Mouse (Mus musculus): ENCODE measurements around the gene Tlr4. TPM values are rescaled to one million over a fixed set of nuclear protein-coding genes. Genes with fewer than 3 reads are reported as not detected.
A peak's percentile ranks its signal among the peaks of the same experiment; 100 is the strongest.

The Tlr4 gene
- polyA plus RNA-seq, 1 experiment: 0.04 TPM

GRCm38 (mm10) chr4:66821764-66822163 lies 5.6 kb upstream of the Tlr4 start:
- no peaks in the 10 kb centered on the region for H3K4me1 ChIP-seq (ENCODE audit: control insufficient read depth, insufficient read depth, insufficient read length, low read length)
- H3K4me3 ChIP-seq (ENCODE audit: low read depth, low read length): no peak overlapping the region
- no peaks in the 10 kb centered on the region for H3K27me3 ChIP-seq (ENCODE audit: control insufficient read depth, insufficient read depth, low read length)
- H3K27ac ChIP-seq (ENCODE audit: insufficient read depth, low read depth, low read length): no peak overlapping the region
- H3K36me3 ChIP-seq (ENCODE audit: control insufficient read depth, insufficient read depth, low read length): no peaks in the 10 kb centered on the region
- WGBS: 79% methylated on average over 3 of the region's 3 CpGs
- no peak for TF ChIP-seq POLR2A (IDR thresholded peaks at IDR 0.05; ENCODE audit: low read depth, low read length)

GRCm38 (mm10) chr4:66828163-66828668 lies 832 bp downstream of the Tlr4 start:
- H3K4me1 ChIP-seq (ENCODE audit: control insufficient read depth, insufficient read depth, insufficient read length, low read length): no peaks in the 10 kb centered on the region
- H3K4me3 ChIP-seq (ENCODE audit: low read depth, low read length): peak overlapping the region; percentile 6; the same call in 1 of the 2 replicates
- H3K27me3 ChIP-seq (ENCODE audit: control insufficient read depth, insufficient read depth, low read length): no peaks in the 10 kb centered on the region
- WGBS: 28% methylated on average over 6 of the region's 6 CpGs
- no peak for TF ChIP-seq POLR2A (IDR thresholded peaks at IDR 0.05; ENCODE audit: low read depth, low read length)
- no peak for TF ChIP-seq CTCF (IDR thresholded peaks at IDR 0.05; ENCODE audit: extremely low read depth, insufficient read length, insufficient replicate concordance, low read depth, low read length)
- H3K36me3 ChIP-seq (ENCODE audit: control insufficient read depth, insufficient read depth, low read length): no peaks in the 10 kb centered on the region
- H3K27ac ChIP-seq (ENCODE audit: insufficient read depth, low read depth, low read length): peak overlapping the region; percentile 67

GRCm38 (mm10) chr4:66828686-66829085 lies 1.3 kb downstream of the Tlr4 start:
- 5% methylated on average over 5 of the region's 5 CpGs for WGBS
- Histone ChIP-seq H3K27ac (ENCODE audit: insufficient read depth, low read depth, low read length) (no peak overlapping the region), H3K27me3 (ENCODE audit: control insufficient read depth, insufficient read depth, low read length) (no peaks in the 10 kb centered on the region), H3K4me1 (ENCODE audit: control insufficient read depth, insufficient read depth, insufficient read length, low read length) (no peaks in the 10 kb centered on the region), H3K4me3 (ENCODE audit: low read depth, low read length) (no peak overlapping the region), H3K36me3 (ENCODE audit: control insufficient read depth, insufficient read depth, low read length) (no peaks in the 10 kb centered on the region)
- TF ChIP-seq CTCF (IDR thresholded peaks at IDR 0.05; ENCODE audit: extremely low read depth, insufficient read length, insufficient replicate concordance, low read depth, low read length) (no peak), POLR2A (IDR thresholded peaks at IDR 0.05; ENCODE audit: low read depth, low read length) (no peak)

- WGBS: 76% methylated on average over 2 of the region's 2 CpGs
Observed at GRCm38 (mm10) chr4:66838071-66838470, 10.7 kb downstream of the Tlr4 start.

DNA sequence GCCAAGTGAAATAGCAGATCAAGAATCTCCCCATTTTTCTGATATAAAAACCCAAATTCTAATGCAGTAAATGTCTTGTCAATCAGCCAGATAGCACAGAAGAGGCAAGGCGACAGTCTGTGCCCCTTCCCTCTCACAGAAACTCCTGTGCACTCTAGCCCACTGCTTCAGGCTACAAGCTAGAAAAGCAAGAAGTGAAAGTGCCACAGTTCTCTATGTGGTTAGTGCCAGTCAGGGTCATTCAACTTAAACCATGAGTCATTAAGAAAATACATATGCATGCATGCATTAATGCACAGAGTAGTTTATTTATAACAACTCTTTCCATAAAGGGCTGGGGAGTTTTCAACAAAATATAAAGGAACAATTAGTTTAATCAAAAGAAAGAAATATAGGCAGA lies 15.9 kb downstream of the Tlr4 start:
- no peaks in the 10 kb centered on the region for H3K36me3 ChIP-seq (ENCODE audit: control insufficient read depth, insufficient read depth, low read length)
- H3K27ac ChIP-seq (ENCODE audit: insufficient read depth, low read depth, low read length): no peak overlapping the region
- WGBS: 53% methylated on average over 1 of the region's 1 CpGs
- TF ChIP-seq CTCF (IDR thresholded peaks at IDR 0.05; ENCODE audit: extremely low read depth, insufficient read length, insufficient replicate concordance, low read depth, low read length) (no peak), POLR2A (IDR thresholded peaks at IDR 0.05; ENCODE audit: low read depth, low read length) (no peak)
- H3K4me3 ChIP-seq (ENCODE audit: low read depth, low read length): no peak overlapping the region
- H3K4me1 ChIP-seq (ENCODE audit: control insufficient read depth, insufficient read depth, insufficient read length, low read length): no peaks in the 10 kb centered on the region
- no peaks in the 10 kb centered on the region for H3K27me3 ChIP-seq (ENCODE audit: control insufficient read depth, insufficient read depth, low read length)

More at GRCm38 (mm10) chr4:66838071-66838470, 10.7 kb downstream of the Tlr4 start:
- no peak overlapping the region for H3K27ac ChIP-seq (ENCODE audit: insufficient read depth, low read depth, low read length)
- no peaks in the 10 kb centered on the region for H3K4me1 ChIP-seq (ENCODE audit: control insufficient read depth, insufficient read depth, insufficient read length, low read length)
- TF ChIP-seq POLR2A (IDR thresholded peaks at IDR 0.05; ENCODE audit: low read depth, low read length) (no peak), CTCF (IDR thresholded peaks at IDR 0.05; ENCODE audit: extremely low read depth, insufficient read length, insufficient replicate concordance, low read depth, low read length) (no peak)
- H3K36me3 ChIP-seq (ENCODE audit: control insufficient read depth, insufficient read depth, low read length): no peaks in the 10 kb centered on the region
- no peaks in the 10 kb centered on the region for H3K27me3 ChIP-seq (ENCODE audit: control insufficient read depth, insufficient read depth, low read length)
- no peak overlapping the region for H3K4me3 ChIP-seq (ENCODE audit: low read depth, low read length)

GRCm38 (mm10) chr4:66852011-66852410 lies 24.6 kb downstream of the Tlr4 start:
- 59% methylated on average over 3 of the region's 3 CpGs for WGBS
- Histone ChIP-seq H3K4me1 (ENCODE audit: control insufficient read depth, insufficient read depth, insufficient read length, low read length) (no peaks in the 10 kb centered on the region), H3K4me3 (ENCODE audit: low read depth, low read length) (no peak overlapping the region), H3K27me3 (ENCODE audit: control insufficient read depth, insufficient read depth, low read length) (no peaks in the 10 kb centered on the region), H3K27ac (ENCODE audit: insufficient read depth, low read depth, low read length) (no peak overlapping the region), H3K36me3 (ENCODE audit: control insufficient read depth, insufficient read depth, low read length) (no peaks in the 10 kb centered on the region)
- TF ChIP-seq CTCF (IDR thresholded peaks at IDR 0.05; ENCODE audit: extremely low read depth, insufficient read length, insufficient replicate concordance, low read depth, low read length): no peak

DNA sequence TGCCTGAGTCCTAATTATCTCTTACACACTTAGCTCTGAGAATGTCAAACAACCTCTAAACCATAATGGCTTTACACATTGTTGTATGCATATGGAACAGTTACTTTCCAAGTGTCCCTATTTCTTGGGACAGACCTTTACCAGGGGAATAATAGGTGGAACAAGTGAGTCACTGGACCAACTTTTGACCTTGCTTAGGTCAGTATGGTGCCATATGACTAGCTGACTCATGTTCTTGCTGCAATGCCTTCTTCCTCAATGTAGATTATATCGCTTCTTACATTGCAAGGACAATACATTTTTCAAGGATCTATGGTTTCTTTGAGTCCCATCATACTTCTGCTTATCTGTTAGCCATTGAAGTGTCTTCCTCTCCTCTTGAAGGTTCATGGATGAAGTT lies 29.6 kb downstream of the Tlr4 start:
- H3K4me3 ChIP-seq (ENCODE audit: low read depth, low read length): no peak overlapping the region
- no peaks in the 10 kb centered on the region for H3K27me3 ChIP-seq (ENCODE audit: control insufficient read depth, insufficient read depth, low read length)
- 81% methylated on average over 1 of the region's 1 CpGs for WGBS
- TF ChIP-seq POLR2A (IDR thresholded peaks at IDR 0.05; ENCODE audit: low read depth, low read length) (no peak), CTCF (IDR thresholded peaks at IDR 0.05; ENCODE audit: extremely low read depth, insufficient read length, insufficient replicate concordance, low read depth, low read length) (no peak)
- no peak overlapping the region for H3K27ac ChIP-seq (ENCODE audit: insufficient read depth, low read depth, low read length)
- H3K4me1 ChIP-seq (ENCODE audit: control insufficient read depth, insufficient read depth, insufficient read length, low read length): no peaks in the 10 kb centered on the region
- H3K36me3 ChIP-seq (ENCODE audit: control insufficient read depth, insufficient read depth, low read length): no peaks in the 10 kb centered on the region

DNA sequence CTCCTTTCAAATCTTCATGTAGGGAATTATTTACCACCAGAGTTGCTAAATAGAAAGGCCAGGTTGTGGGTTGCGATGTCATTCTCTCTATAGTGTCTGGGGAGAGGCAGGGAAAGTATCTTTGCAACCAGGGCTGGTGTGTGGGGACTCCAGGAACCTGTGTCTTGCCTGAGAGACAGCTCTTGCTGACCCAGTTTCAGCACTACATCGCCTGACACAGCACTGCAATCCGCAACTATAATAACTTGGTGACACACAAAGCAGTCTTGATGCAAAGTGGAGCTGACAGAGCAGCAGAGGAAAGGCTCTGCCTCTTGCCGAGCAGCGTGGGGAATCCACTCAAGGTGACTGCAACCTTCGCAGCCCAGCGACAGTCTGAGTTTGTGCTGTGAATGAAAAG lies 42.5 kb downstream of the Tlr4 start:
- H3K27me3 ChIP-seq (ENCODE audit: control insufficient read depth, insufficient read depth, low read length): no peaks in the 10 kb centered on the region
- H3K4me1 ChIP-seq (ENCODE audit: control insufficient read depth, insufficient read depth, insufficient read length, low read length): no peaks in the 10 kb centered on the region
- H3K36me3 ChIP-seq (ENCODE audit: control insufficient read depth, insufficient read depth, low read length): no peaks in the 10 kb centered on the region
- H3K4me3 ChIP-seq (ENCODE audit: low read depth, low read length): no peak overlapping the region
- no peak overlapping the region for H3K27ac ChIP-seq (ENCODE audit: insufficient read depth, low read depth, low read length)
- TF ChIP-seq POLR2A (IDR thresholded peaks at IDR 0.05; ENCODE audit: low read depth, low read length): no peak
- no peak for TF ChIP-seq CTCF (IDR thresholded peaks at IDR 0.05; ENCODE audit: extremely low read depth, insufficient read length, insufficient replicate concordance, low read depth, low read length)
- WGBS: 78% methylated on average over 7 of the region's 7 CpGs
